ENCODE assay signal across 10 mouse cellular contexts in the genomic region with DNA sequence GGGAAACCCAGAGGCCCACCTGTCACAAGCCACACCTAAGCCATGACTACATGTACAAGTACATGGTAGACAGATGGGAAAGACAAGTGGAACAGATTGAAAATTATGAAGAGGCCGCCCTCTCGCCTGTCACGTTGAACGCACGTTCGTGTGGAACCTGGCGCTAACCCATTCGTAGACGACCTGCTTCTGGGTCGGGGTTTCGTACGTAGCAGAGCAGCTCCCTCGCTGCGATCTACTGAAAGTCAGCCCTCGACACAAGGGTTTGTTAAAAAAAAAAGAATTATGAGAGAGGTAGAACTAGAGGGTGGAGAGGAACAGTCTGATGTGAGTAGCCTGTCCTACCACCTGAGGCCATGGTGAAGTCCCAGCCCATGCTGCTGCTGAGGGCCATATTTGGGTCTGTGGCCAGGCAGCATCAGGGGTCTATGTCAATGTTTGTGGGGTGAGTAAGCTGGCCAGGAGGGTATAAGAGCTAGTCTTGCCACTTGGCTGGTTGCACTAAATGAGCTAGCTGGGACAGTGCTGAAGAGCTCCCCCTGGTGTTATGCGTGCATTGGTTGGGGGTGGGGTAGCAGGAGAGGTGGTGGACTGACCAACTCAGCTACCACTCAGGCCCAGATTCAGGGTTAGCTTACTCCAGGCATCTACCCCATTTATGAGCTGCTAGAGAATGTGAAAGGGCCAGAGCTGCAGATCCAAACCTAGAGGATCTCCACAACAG. TPM values are rescaled to one million over a fixed set of nuclear protein-coding genes. Genes with fewer than 3 reads are reported as not detected.
DNase-seq lines count a peak whose midpoint lies in the region; ATAC-seq and TF ChIP-seq lines count a peak whose summit lies in the region.
"Had no signal": no experiment of that assay in that cellular context is flagged by ENCODE, and none has a peak within 500 bp of the region (broad histone marks: within the 10 kb centered on the region; RNA-seq: fewer than 3 reads in every experiment).

No protein-coding gene starts in this region.

- no peak for ATAC-seq in midbrain, embryonic 14.5 days (ENCODE audit: low FRiP score, low TSS enrichment)
- 0 out of 2 replicates have a peak, but pooled peaks have one; percentile 31 for ATAC-seq in lung, embryonic 15.5 days (ENCODE audit: borderline replicate concordance, extremely low read depth, low FRiP score, low TSS enrichment)
- ATAC-seq in erythroid progenitor cell, adult 5-6 weeks (replicated peaks; ENCODE audit: low FRiP score, poor library complexity, severe bottlenecking) = no peak

- TF ChIP-seq CTCF in spleen, adult 2 months (IDR thresholded peaks at IDR 0.05; ENCODE audit: extremely low read depth, insufficient read depth, insufficient read length, insufficient replicate concordance) = peak; percentile 26; the same call in 1 of the 2 replicates

- H3K36me3 ChIP-seq in midbrain, embryonic 14.5 days (ENCODE audit: control insufficient read depth, insufficient read depth, low read length) = peaks cover 14% of the 10 kb centered on the region
- peaks cover 56% of the 10 kb centered on the region for H3K36me3 ChIP-seq in midbrain, embryonic 10.5 days
- peaks cover 12% of the 10 kb centered on the region; the same call in 1 of the 2 replicates for H3K36me3 ChIP-seq in lung, embryonic 15.5 days
- H3K36me3 ChIP-seq in spleen, adult 2 months (ENCODE audit: control insufficient read depth, insufficient read depth, low read length) = peaks cover 3% of the 10 kb centered on the region; the same call in 1 of the 2 replicates

- H3K4me3 ChIP-seq in midbrain, embryonic 14.5 days (replicated peaks; ENCODE audit: low read depth, low read length) = no peak overlapping the region
- H3K4me3 ChIP-seq in midbrain, embryonic 10.5 days = no peak overlapping the region
- no peak overlapping the region for H3K4me3 ChIP-seq in lung, embryonic 15.5 days
- H3K4me3 ChIP-seq in spleen, adult 2 months (ENCODE audit: extremely low read depth, insufficient read depth, insufficient read length) = no peak overlapping the region
- H3K4me3 ChIP-seq: embryonic facial prominence, embryonic 12.5 days; midbrain, embryonic 12.5 days had no signal

- H3K4me2 ChIP-seq in midbrain, embryonic 14.5 days (ENCODE audit: low read length) = no peak overlapping the region
- no peak overlapping the region for H3K4me2 ChIP-seq in lung, embryonic 15.5 days
- H3K4me2 ChIP-seq: embryonic facial prominence, embryonic 12.5 days; midbrain, embryonic 12.5 days had no signal

- no peak overlapping the region for H3K9ac ChIP-seq in midbrain, embryonic 14.5 days (replicated peaks; ENCODE audit: low read length)
- H3K9ac ChIP-seq in lung, embryonic 15.5 days = no peak overlapping the region
- H3K9ac ChIP-seq: embryonic facial prominence, embryonic 12.5 days; midbrain, embryonic 12.5 days had no signal

- no peaks in the 10 kb centered on the region for H3K27me3 ChIP-seq in midbrain, embryonic 14.5 days (ENCODE audit: control insufficient read depth, insufficient read depth, low read length)
- H3K27me3 ChIP-seq in midbrain, embryonic 10.5 days (ENCODE audit: low read depth, poor library complexity, severe bottlenecking) = no peaks in the 10 kb centered on the region
- H3K27me3 ChIP-seq in lung, embryonic 15.5 days = no peaks in the 10 kb centered on the region
- H3K27me3 ChIP-seq in spleen, adult 2 months (ENCODE audit: control insufficient read depth, insufficient read depth, low read length) = no peaks in the 10 kb centered on the region
- H3K27me3 ChIP-seq: embryonic facial prominence, embryonic 12.5 days; midbrain, embryonic 12.5 days had no signal

- no peaks in the 10 kb centered on the region for H3K9me3 ChIP-seq in midbrain, embryonic 14.5 days (ENCODE audit: control insufficient read depth, low read length)
- no peaks in the 10 kb centered on the region for H3K9me3 ChIP-seq in midbrain, embryonic 10.5 days (replicated peaks)
- no peaks in the 10 kb centered on the region for H3K9me3 ChIP-seq in lung, embryonic 15.5 days
- H3K9me3 ChIP-seq: embryonic facial prominence, embryonic 12.5 days; midbrain, embryonic 12.5 days had no signal

- 76% methylated on average over 16 of the region's 16 CpGs for WGBS in midbrain, embryonic 14.5 days
- 77% methylated on average over 16 of the region's 16 CpGs for WGBS in midbrain, embryonic 10.5 days
- WGBS in lung, embryonic 15.5 days = 80% methylated on average over 16 of the region's 16 CpGs
- WGBS in spleen, adult 2 months = 83% methylated on average over 16 of the region's 16 CpGs

- no peak overlapping the region for H3K27ac ChIP-seq in midbrain, embryonic 14.5 days (replicated peaks; ENCODE audit: low read depth, low read length)
- no peak overlapping the region for H3K27ac ChIP-seq in midbrain, embryonic 10.5 days (replicated peaks)
- no peak overlapping the region for H3K27ac ChIP-seq in lung, embryonic 15.5 days
- no peak overlapping the region for H3K27ac ChIP-seq in spleen, adult 2 months (ENCODE audit: insufficient read depth, low read length)
- H3K27ac ChIP-seq: embryonic facial prominence, embryonic 12.5 days; midbrain, embryonic 12.5 days had no signal

- no peak for TF ChIP-seq POLR2A in spleen, adult 2 months (IDR thresholded peaks at IDR 0.05; ENCODE audit: low read depth, low read length)

- H3K4me1 ChIP-seq in midbrain, embryonic 14.5 days (ENCODE audit: control insufficient read depth, insufficient read depth, low read length) = no peaks in the 10 kb centered on the region
- H3K4me1 ChIP-seq in midbrain, embryonic 10.5 days = no peaks in the 10 kb centered on the region
- H3K4me1 ChIP-seq in lung, embryonic 15.5 days = no peaks in the 10 kb centered on the region
- H3K4me1 ChIP-seq in spleen, adult 2 months (ENCODE audit: control insufficient read depth, insufficient read depth, insufficient read length) = no peaks in the 10 kb centered on the region
- H3K4me1 ChIP-seq: embryonic facial prominence, embryonic 12.5 days; midbrain, embryonic 12.5 days had no signal

- DNase-seq in midbrain, embryonic 14.5 days = peak; percentile 11
- no peak for DNase-seq in midbrain, embryonic 10.5 days (ENCODE audit: low spot score)
- DNase-seq in cerebellum, adult 11-12 months = peak; percentile 58
- DNase-seq in gastrocnemius, postnatal 10 days = peak; percentile 24
- peak; percentile 63 for DNase-seq in layer of hippocampus, adult 11-12 months (ENCODE audit: low spot score)
- peak in 1 of 2 experiments; percentile 32 for DNase-seq in spleen, adult 2 months (ENCODE audit: low read depth in 1 of 2, low spot score in 2 of 2)

RNA-seq across cellular contexts. Expression of a gene that starts 24.5 kb away (rescaled TPM):
- 101 and 122 TPM in 2 replicates for polyA plus RNA-seq in midbrain, embryonic 14.5 days (2014; fragmentation: Nextera tagmentation; extraction: Ambion mirVana)
- 85.5 and 89.4 TPM in 2 replicates for polyA plus RNA-seq in midbrain, embryonic 10.5 days (2016; fragmentation: Nextera tagmentation; extraction: Ambion mirVana)
- 10 to 100 TPM; 24.4 to 30.6 TPM for total RNA-seq in gastrocnemius, postnatal 10 days (2021)
- 62.7 and 68.9 TPM in 2 replicates for polyA plus RNA-seq in lung, embryonic 15.5 days (2015; fragmentation: Nextera tagmentation; extraction: Ambion mirVana)
- polyA plus RNA-seq in spleen, adult 2 months (2012; rRNA removed) = 6.5 and 8.7 TPM in 2 replicates
- total RNA-seq in erythroid progenitor cell, adult 5-6 weeks (2015; ENCODE audit: low replicate concordance) = 155 and 169 TPM in 2 replicates
- 100 and 131 TPM in 2 replicates for total RNA-seq in erythroid progenitor cell, adult 5-6 weeks (2017; ENCODE audit: low replicate concordance)

RNA-seq across cellular contexts. Expression of a gene that starts 43.2 kb away (rescaled TPM):
- polyA plus RNA-seq in midbrain, embryonic 14.5 days (2014; fragmentation: Nextera tagmentation; extraction: Ambion mirVana) = 1,023 and 1,183 TPM in 2 replicates
- 839 and 936 TPM in 2 replicates for polyA plus RNA-seq in midbrain, embryonic 10.5 days (2016; fragmentation: Nextera tagmentation; extraction: Ambion mirVana)
- total RNA-seq in gastrocnemius, postnatal 10 days (2021) = 1,000 to 10,000 TPM; 1,434 to 1,805 TPM
- polyA plus RNA-seq in lung, embryonic 15.5 days (2015; fragmentation: Nextera tagmentation; extraction: Ambion mirVana) = 1,069 and 1,119 TPM in 2 replicates
- polyA plus RNA-seq in spleen, adult 2 months (2012; rRNA removed) = 155 and 165 TPM in 2 replicates
- total RNA-seq in erythroid progenitor cell, adult 5-6 weeks (2015; ENCODE audit: low replicate concordance) = 240 and 334 TPM in 2 replicates
- total RNA-seq in erythroid progenitor cell, adult 5-6 weeks (2017; ENCODE audit: low replicate concordance) = 64.9 and 66.4 TPM in 2 replicates
